Mouse (Mus musculus) lung, embryonic 14.5 days (tissue): Measurements from ENCODE around the gene Sf1. TPM values are rescaled to one million over a fixed set of nuclear protein-coding genes. Genes with fewer than 3 reads are reported as not detected.

Experiments
- ATAC-seq: fragments of 200-750 bp; cut with Nextera tagmentation; 2 replicates; pipeline ENCODE4 v1.8.0; 2017; ENCODE audit warnings: mild to moderate bottlenecking, moderate TSS enrichment, moderate library complexity; ENCODE audit not compliant: insufficient read depth
- DNase-seq: peaks from one replicate; pipeline ENCODE4 v3.0.0-alpha.2; 2015
- H3K27ac ChIP-seq: fragments of 300-500 bp; sonication (generic); 2 replicates; pipeline ENCODE4 v1.5.1; 2014; ENCODE audit warnings: low read depth, mild to moderate bottlenecking, moderate library complexity
- H3K27me3 ChIP-seq: fragments of 300-500 bp; sonication (generic); 2 replicates; pipeline ENCODE4 v1.6.1; 2014; ENCODE audit warnings: low read length, control low read depth; ENCODE audit not compliant: insufficient read depth
- H3K36me3 ChIP-seq: fragments of 300-500 bp; sonication (generic); 2 replicates; pipeline ENCODE4 v1.6.1; 2014; ENCODE audit warnings: control low read depth; ENCODE audit not compliant: insufficient read depth
- H3K4me1 ChIP-seq: fragments of 300-500 bp; sonication (generic); 2 replicates; pipeline ENCODE4 v1.6.1; 2014; ENCODE audit warnings: antibody characterized with exemption, control low read depth; ENCODE audit not compliant: insufficient read depth
- H3K4me2 ChIP-seq: fragments of 300-500 bp; sonication (generic); 2 replicates; pipeline ENCODE4 v1.6.1; 2014; ENCODE audit warnings: mild to moderate bottlenecking
- H3K4me3 ChIP-seq: fragments of 300-500 bp; sonication (generic); 2 replicates; pipeline ENCODE4 v1.5.1; 2014; ENCODE audit warnings: low read depth, low read length
- H3K9ac ChIP-seq: fragments of 300-500 bp; sonication (generic); 2 replicates; pipeline ENCODE4 v1.6.1; 2014
- H3K9me3 ChIP-seq: fragments of 300-500 bp; sonication (generic); 2 replicates; pipeline ENCODE4 v1.6.1; 2016; ENCODE audit warnings: low read depth, low read length, control low read depth
- CTCF ChIP-seq: IDR thresholded peaks from 2 replicates; pipeline ENCODE4 v1.5.1; 2016; ENCODE audit warnings: antibody characterized with exemption, low read depth
- WGBS: fragments of 180-500 bp; shearing (Covaris S2); extraction: QIAGEN DNeasy Blood & Tissue Kit; methylation state at CpG from one replicate; pipeline ENCODE4 v1.1.7; 2014; 5-methylcytosine and 5-hydroxymethylcytosine counted together
- polyA plus RNA-seq: library from polyadenylated mRNA; unstranded; fragments of >200 nt; fragmentation: Nextera tagmentation; extraction: Ambion mirVana; gene quantifications from 2 replicates; pipeline ENCODE4 v1.2.1, GENCODE M21; 2014

Gene Sf1
- polyA plus RNA-seq, 1 experiment from 2014 or later: 200 TPM

DNA sequence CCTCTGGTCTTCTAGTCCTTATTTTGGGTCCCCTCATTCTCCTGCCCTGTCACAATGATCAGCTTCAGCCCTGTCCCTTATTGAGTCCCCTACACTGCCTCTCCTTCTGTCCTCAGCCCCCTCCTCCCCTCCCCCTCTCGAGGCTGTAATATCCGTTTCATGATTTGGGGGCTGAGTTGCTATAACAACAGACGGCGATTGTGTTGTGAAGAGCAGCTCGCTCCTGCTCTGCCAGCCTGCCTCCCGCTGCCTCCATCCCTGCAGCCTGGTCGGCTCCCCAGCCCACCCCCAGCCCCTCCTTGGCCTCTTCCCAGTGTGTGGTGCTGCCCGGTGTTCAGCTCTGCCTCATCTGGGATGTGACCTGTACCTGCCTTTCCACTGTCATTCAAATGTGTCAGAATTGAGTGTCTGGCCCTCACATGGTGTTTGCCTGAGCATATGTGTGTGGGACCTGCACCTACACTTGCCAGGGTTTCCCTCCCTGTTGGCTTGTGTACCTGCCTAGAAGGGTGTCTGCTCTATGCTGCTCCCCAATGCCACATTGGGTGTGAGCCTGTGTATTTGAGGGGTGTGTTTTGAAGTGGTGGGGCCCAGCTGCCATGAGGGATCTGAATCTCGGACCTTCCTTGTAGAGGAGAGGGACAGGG lies 52.8 kb downstream of the Sf1 start:
- DNase-seq (peak; percentile 15), ATAC-seq (no peak)
- no peak overlapping the region for H3K4me2 ChIP-seq
- no peaks in the 10 kb centered on the region for H3K9me3 ChIP-seq
- H3K27ac ChIP-seq: no peak overlapping the region
- no peak overlapping the region for H3K9ac ChIP-seq
- peaks cover 40% of the 10 kb centered on the region for H3K27me3 ChIP-seq
- WGBS: 8% methylated on average over 9 of the region's 9 CpGs
- no peak for TF ChIP-seq CTCF
- H3K4me3 ChIP-seq: no peak overlapping the region
- H3K36me3 ChIP-seq: no peaks in the 10 kb centered on the region
- peaks cover 3% of the 10 kb centered on the region; the same call in 1 of the 2 replicates for H3K4me1 ChIP-seq

GRCm38 (mm10) chr19:6416894-6417761 lies 53.6 kb downstream of the Sf1 start:
- H3K4me3 ChIP-seq: no peak overlapping the region
- WGBS: 66% methylated on average over 12 of the region's 12 CpGs
- TF ChIP-seq CTCF: no peak
- H3K36me3 ChIP-seq: no peaks in the 10 kb centered on the region
- H3K9ac ChIP-seq: no peak overlapping the region
- H3K27me3 ChIP-seq: peaks cover 45% of the 10 kb centered on the region
- H3K9me3 ChIP-seq: no peaks in the 10 kb centered on the region
- ATAC-seq (no peak), DNase-seq (no peak)
- no peak overlapping the region for H3K27ac ChIP-seq
- peaks cover 3% of the 10 kb centered on the region; the same call in 1 of the 2 replicates for H3K4me1 ChIP-seq
- no peak overlapping the region for H3K4me2 ChIP-seq

- H3K4me3 ChIP-seq: peak within 1 kb of the TSS; percentile 45
- H3K4me2 ChIP-seq: peak within 1 kb of the TSS; percentile 91
- ATAC-seq: peak; percentile 87
- H3K27me3 ChIP-seq: peaks cover 45% of the 10 kb centered on the region
- no peaks in the 10 kb centered on the region for H3K9me3 ChIP-seq
- peaks cover 3% of the 10 kb centered on the region; the same call in 1 of the 2 replicates for H3K4me1 ChIP-seq
- WGBS: under 1% methylated on average over 46 of the region's 46 CpGs
- H3K36me3 ChIP-seq: no peaks in the 10 kb centered on the region
- TF ChIP-seq CTCF: peak; percentile 90
- no peak within 1 kb of the TSS for H3K27ac ChIP-seq
- DNase-seq: peak; percentile 92
- H3K9ac ChIP-seq: peak within 1 kb of the TSS; percentile 34; the same call in 1 of the 2 replicates
These were observed 54.9 kb downstream of the Sf1 start, which contains the start of gene Nrxn2 for GRCm38 (mm10) chr19:6418233-6418879. Gene Nrxn2, plus strand, starts transcription at chr19:6418731.

GRCm38 (mm10) chr19:6418984-6419692 lies 55.6 kb downstream of the Sf1 start:
- DNase-seq (no peak), ATAC-seq (no peak)
- Histone ChIP-seq H3K4me2 (peak overlapping the region; percentile 91), H3K27ac (no peak overlapping the region), H3K36me3 (no peaks in the 10 kb centered on the region), H3K27me3 (peaks cover 48% of the 10 kb centered on the region), H3K4me3 (peak overlapping the region; percentile 45; the same call in 1 of the 2 replicates), H3K9me3 (no peaks in the 10 kb centered on the region), H3K4me1 (peaks cover 3% of the 10 kb centered on the region; the same call in 1 of the 2 replicates), H3K9ac (no peak overlapping the region)
- no peak for TF ChIP-seq CTCF
- WGBS: 11% methylated on average over 19 of the region's 23 CpGs

- Histone ChIP-seq H3K9ac (no peak overlapping the region), H3K9me3 (no peaks in the 10 kb centered on the region), H3K27me3 (peaks cover 52% of the 10 kb centered on the region), H3K4me2 (no peak overlapping the region), H3K4me3 (no peak overlapping the region), H3K4me1 (peaks cover 3% of the 10 kb centered on the region; the same call in 1 of the 2 replicates), H3K27ac (no peak overlapping the region), H3K36me3 (no peaks in the 10 kb centered on the region)
- no peak for TF ChIP-seq CTCF
- DNase-seq (no peak), ATAC-seq (no peak)
- 44% methylated on average over 9 of the region's 9 CpGs for WGBS
These were observed 56.4 kb downstream of the Sf1 start for GRCm38 (mm10) chr19:6419805-6420310.

DNA sequence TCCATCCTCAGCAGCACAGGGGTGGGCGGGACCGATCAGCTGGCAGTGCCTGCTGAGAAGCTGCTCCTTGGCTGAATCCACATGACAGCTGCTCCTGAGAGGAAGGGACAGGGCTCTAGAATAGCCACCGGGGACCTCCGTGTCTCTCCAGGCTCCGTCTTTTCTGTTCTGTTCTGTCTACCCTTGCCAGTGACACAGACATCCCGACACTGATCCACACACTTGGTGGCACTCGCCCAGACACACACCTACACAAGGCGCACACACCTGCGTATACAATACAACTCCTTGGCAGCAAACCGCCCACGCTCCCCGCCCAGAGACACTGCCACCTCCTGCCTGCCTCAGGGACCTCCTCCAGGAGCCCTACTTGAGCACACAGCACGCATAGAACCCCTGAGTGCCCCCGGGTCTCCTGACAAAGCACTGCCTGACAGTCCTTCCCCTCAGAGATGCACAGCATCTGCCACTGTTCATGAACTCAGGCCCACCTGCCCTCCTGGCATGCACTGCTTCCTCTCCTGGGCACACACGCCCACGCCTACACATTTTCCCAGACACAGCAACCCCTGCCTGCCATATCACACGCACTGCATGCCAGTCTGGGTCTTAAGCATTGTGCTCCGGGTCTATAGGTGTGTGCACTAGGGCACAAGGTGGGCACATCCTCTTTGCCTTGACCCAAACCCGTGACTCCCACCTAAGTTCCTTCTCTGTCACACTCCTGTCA lies 57.2 kb downstream of the Sf1 start:
- H3K4me1 ChIP-seq: peaks cover 3% of the 10 kb centered on the region; the same call in 1 of the 2 replicates
- no peak overlapping the region for H3K9ac ChIP-seq
- H3K4me2 ChIP-seq: no peak overlapping the region
- no peaks in the 10 kb centered on the region for H3K9me3 ChIP-seq
- WGBS: 51% methylated on average over 19 of the region's 19 CpGs
- TF ChIP-seq CTCF: no peak
- no peaks in the 10 kb centered on the region for H3K36me3 ChIP-seq
- no peak overlapping the region for H3K27ac ChIP-seq
- DNase-seq (no peak), ATAC-seq (no peak)
- H3K4me3 ChIP-seq: no peak overlapping the region
- peaks cover 53% of the 10 kb centered on the region for H3K27me3 ChIP-seq
